Mouse (Mus musculus): ENCODE measurements at regions not wholly inside any gene's neighbourhood (a gene's known extent, or its start where the extent isn't known, plus 50 kb on each side); places are given as distances from the start of the nearest gene placed in this dataset.

DNA sequence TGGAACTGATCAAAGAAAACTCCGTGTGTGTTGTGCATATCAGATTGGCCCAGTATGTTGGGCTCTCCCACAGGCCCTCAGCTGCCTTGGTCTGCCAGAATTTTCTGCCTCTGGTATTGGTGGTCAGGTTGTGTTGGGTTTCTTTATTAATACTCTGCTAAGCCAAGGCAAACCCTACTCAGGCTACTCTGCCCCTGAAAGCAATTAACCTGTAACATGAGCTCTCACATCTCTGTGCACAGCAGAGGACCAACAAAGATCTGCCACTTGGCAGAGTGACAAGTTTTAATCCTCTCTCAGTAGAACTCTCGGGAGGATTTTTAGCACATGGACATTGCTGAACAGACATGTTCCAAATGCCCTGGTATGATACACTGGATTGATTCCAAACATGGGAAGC is 803.2 kb upstream of the Pou3f3 start:
- Histone ChIP-seq H3K4me1 (ENCODE audit: control insufficient read depth, insufficient read depth, low read length) (no peaks in the 10 kb centered on the region), H3K4me3 (no peak overlapping the region), H3K79me2 (replicated peaks; ENCODE audit: control insufficient read depth, insufficient read depth, low read length) (no peaks in the 10 kb centered on the region), H3K27ac (no peak overlapping the region), H3K36me3 (ENCODE audit: control insufficient read depth, insufficient read depth, low read length) (no peaks in the 10 kb centered on the region), H3K27me3 (ENCODE audit: control insufficient read depth, insufficient read depth, low read length) (no peaks in the 10 kb centered on the region), H3K9ac (ENCODE audit: low read depth, low read length) (no peak overlapping the region)
- TF ChIP-seq POLR2A (IDR thresholded peaks at IDR 0.05; ENCODE audit: insufficient read depth, low read depth, low read length) (no peak), CTCF (IDR thresholded peaks at IDR 0.05) (no peak), EP300 (IDR thresholded peaks at IDR 0.05; ENCODE audit: insufficient read depth, low read depth, low read length) (no peak)
- 30% methylated on average over 2 of the region's 2 CpGs for WGBS
- intact Hi-C loops (cut with DNase I): no loop called here
- no peak for DNase-seq

DNA sequence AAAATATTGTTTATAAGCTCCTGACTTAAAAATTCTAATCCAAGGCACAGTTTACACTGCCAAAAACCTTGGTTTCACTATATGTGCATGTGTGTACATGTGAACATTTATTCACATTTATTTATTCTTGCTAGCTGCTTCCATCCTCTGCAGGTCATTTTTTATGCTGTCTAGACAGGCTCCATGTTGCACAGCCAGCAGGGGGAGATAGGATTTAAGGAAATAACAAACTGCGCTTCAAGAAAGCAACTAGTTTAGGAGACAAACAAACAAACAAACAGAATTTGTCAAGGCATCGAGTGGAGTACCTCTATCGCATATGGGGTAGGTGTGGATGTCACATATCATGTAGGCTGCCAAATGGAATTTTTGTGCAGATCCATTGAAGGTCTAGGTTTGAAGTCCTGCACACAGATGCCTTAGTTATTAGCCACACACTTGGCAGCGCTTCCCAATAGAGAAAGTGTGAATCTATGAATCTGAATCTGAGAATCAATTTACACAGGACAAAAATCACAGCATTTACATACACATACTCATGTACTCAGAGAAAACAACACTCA is 797.7 kb upstream of the Pou3f3 start:
- no peak for DNase-seq
- intact Hi-C loops (cut with DNase I): loop anchor here (5.0 kb wide), 2 partner anchors 339 to 794 kb away; no protein-coding TSS in a partner anchor
- Histone ChIP-seq H3K79me2 (replicated peaks; ENCODE audit: control insufficient read depth, insufficient read depth, low read length) (no peaks in the 10 kb centered on the region), H3K36me3 (ENCODE audit: control insufficient read depth, insufficient read depth, low read length) (no peaks in the 10 kb centered on the region), H3K4me1 (ENCODE audit: control insufficient read depth, insufficient read depth, low read length) (no peaks in the 10 kb centered on the region), H3K27ac (no peak overlapping the region), H3K27me3 (ENCODE audit: control insufficient read depth, insufficient read depth, low read length) (no peaks in the 10 kb centered on the region), H3K4me3 (no peak overlapping the region), H3K9ac (ENCODE audit: low read depth, low read length) (no peak overlapping the region)
- TF ChIP-seq EP300 (IDR thresholded peaks at IDR 0.05; ENCODE audit: insufficient read depth, low read depth, low read length): no peak
- peak; percentile 64 for TF ChIP-seq CTCF (IDR thresholded peaks at IDR 0.05)
- 72% methylated on average over 4 of the region's 4 CpGs for WGBS

DNA sequence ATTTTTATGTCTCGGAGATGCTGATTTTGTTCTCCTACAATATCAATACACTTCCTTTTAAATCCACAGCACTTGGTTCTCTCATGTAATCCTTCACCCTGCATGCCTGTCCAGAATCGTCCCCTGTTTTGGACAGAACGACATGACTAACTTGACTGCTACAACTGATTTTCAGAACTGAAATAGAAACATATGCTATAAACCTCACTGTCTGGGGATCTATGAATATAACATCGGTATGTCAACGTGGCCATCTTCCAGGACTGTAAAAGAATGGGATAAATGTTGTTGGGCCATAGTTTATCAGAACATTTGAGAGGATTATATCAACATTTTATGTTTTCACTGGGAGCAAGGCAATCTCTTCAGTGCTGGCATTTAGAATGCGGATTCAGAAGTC is 795.2 kb upstream of the Pou3f3 start:
- intact Hi-C loops (cut with DNase I): no loop called here
- Histone ChIP-seq H3K27me3 (ENCODE audit: control insufficient read depth, insufficient read depth, low read length) (no peaks in the 10 kb centered on the region), H3K27ac (no peak overlapping the region), H3K9ac (ENCODE audit: low read depth, low read length) (no peak overlapping the region), H3K36me3 (ENCODE audit: control insufficient read depth, insufficient read depth, low read length) (no peaks in the 10 kb centered on the region), H3K4me3 (no peak overlapping the region), H3K79me2 (replicated peaks; ENCODE audit: control insufficient read depth, insufficient read depth, low read length) (no peaks in the 10 kb centered on the region), H3K4me1 (ENCODE audit: control insufficient read depth, insufficient read depth, low read length) (no peaks in the 10 kb centered on the region)
- DNase-seq: no peak
- 66% methylated on average over 6 of the region's 6 CpGs for WGBS
- no peak for TF ChIP-seq EP300 (IDR thresholded peaks at IDR 0.05; ENCODE audit: insufficient read depth, low read depth, low read length)
- no peak for TF ChIP-seq POLR2A (IDR thresholded peaks at IDR 0.05; ENCODE audit: insufficient read depth, low read depth, low read length)
- no peak for TF ChIP-seq CTCF (IDR thresholded peaks at IDR 0.05)

DNA sequence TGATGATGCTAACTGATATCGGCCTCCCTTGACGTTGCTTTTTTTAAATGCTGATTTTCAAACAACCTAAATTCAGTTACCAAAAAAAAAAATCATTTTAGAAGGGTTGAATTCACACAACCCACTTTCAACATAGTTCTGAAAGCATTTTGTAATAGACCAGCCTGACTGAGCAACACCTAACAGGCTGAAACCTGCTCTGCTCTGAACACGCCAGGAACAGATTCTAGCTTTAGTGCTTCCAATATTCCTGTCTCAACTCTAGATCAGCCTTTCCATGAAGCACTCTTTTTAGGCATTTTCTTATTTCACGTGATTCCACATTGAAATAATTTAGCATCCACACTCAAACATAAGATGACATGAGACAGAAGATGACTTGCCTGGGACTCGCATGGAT is 789.6 kb upstream of the Pou3f3 start:
- WGBS: 74% methylated on average over 5 of the region's 5 CpGs
- Histone ChIP-seq H3K27me3 (ENCODE audit: control insufficient read depth, insufficient read depth, low read length) (no peaks in the 10 kb centered on the region), H3K4me1 (ENCODE audit: control insufficient read depth, insufficient read depth, low read length) (no peaks in the 10 kb centered on the region), H3K27ac (no peak overlapping the region), H3K79me2 (replicated peaks; ENCODE audit: control insufficient read depth, insufficient read depth, low read length) (no peaks in the 10 kb centered on the region), H3K36me3 (ENCODE audit: control insufficient read depth, insufficient read depth, low read length) (no peaks in the 10 kb centered on the region), H3K4me3 (no peak overlapping the region), H3K9ac (ENCODE audit: low read depth, low read length) (no peak overlapping the region)
- TF ChIP-seq EP300 (IDR thresholded peaks at IDR 0.05; ENCODE audit: insufficient read depth, low read depth, low read length) (no peak), POLR2A (IDR thresholded peaks at IDR 0.05; ENCODE audit: insufficient read depth, low read depth, low read length) (no peak), CTCF (IDR thresholded peaks at IDR 0.05) (no peak)
- DNase-seq: no peak
- intact Hi-C loops (cut with DNase I): no loop called here

DNA sequence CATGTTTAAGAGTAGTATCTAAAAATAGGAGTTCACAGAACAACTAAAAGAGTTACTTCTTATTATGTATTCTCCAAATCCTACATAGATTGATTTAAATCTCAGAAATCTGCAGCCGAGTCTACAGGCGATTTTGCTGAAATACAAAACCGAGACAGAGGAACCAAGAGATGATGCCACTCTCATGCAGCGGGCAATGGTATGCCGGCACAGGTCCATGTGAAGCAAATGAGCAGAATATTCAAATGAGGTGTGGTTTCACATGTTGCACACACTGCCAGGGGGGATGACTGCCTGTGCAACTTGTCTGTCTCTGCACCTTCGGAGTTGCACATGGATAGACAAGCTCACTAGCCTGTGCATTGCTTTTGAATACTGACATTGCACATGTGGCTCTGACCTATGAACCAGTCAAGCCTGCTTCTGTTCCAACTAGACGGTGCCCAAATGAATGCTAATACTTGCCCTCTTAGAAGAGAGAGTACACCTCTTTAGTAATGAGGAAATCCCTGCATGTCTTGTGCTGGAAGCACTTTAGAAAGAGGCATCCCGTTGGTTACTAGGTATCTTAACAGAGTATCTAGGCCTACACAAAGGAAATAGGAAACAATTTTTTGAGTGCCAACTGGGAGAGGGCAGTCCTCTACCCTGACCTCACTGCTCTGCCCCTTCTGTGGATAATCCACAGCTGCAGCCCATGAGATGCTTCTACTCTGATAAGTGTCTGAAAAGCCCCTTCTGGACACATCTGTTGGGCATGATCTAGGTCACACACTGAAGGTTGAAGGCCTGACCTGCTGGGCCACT is 787.4 kb upstream of the Pou3f3 start:
- Histone ChIP-seq H3K4me1 (ENCODE audit: control insufficient read depth, insufficient read depth, low read length) (no peaks in the 10 kb centered on the region), H3K36me3 (ENCODE audit: control insufficient read depth, insufficient read depth, low read length) (no peaks in the 10 kb centered on the region), H3K79me2 (replicated peaks; ENCODE audit: control insufficient read depth, insufficient read depth, low read length) (no peaks in the 10 kb centered on the region), H3K27me3 (ENCODE audit: control insufficient read depth, insufficient read depth, low read length) (no peaks in the 10 kb centered on the region), H3K27ac (no peak overlapping the region), H3K9ac (ENCODE audit: low read depth, low read length) (no peak overlapping the region), H3K4me3 (no peak overlapping the region)
- 84% methylated on average over 8 of the region's 8 CpGs for WGBS
- no peak for DNase-seq
- intact Hi-C loops (cut with DNase I): no loop called here
- TF ChIP-seq CTCF (IDR thresholded peaks at IDR 0.05) (no peak), EP300 (IDR thresholded peaks at IDR 0.05; ENCODE audit: insufficient read depth, low read depth, low read length) (no peak), POLR2A (IDR thresholded peaks at IDR 0.05; ENCODE audit: insufficient read depth, low read depth, low read length) (no peak)

DNA sequence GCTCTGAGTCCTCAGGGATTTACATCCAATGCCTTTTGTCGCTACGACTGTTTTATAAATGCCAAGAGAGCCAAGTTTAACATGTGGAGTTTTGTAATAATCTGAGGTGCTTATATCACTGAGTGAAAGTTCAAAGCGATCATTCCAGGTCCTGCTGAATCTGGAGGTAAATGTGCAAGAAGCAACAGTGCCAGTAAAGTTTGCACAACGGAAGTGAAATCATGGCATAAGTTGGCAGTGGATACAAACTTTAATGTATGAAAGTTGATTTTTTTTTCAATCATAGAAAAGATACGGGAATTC is 786.8 kb upstream of the Pou3f3 start:
- intact Hi-C loops (cut with DNase I): no loop called here
- Histone ChIP-seq H3K27ac (no peak overlapping the region), H3K27me3 (ENCODE audit: control insufficient read depth, insufficient read depth, low read length) (no peaks in the 10 kb centered on the region), H3K36me3 (ENCODE audit: control insufficient read depth, insufficient read depth, low read length) (no peaks in the 10 kb centered on the region), H3K4me1 (ENCODE audit: control insufficient read depth, insufficient read depth, low read length) (no peaks in the 10 kb centered on the region), H3K79me2 (replicated peaks; ENCODE audit: control insufficient read depth, insufficient read depth, low read length) (no peaks in the 10 kb centered on the region), H3K4me3 (no peak overlapping the region), H3K9ac (ENCODE audit: low read depth, low read length) (no peak overlapping the region)
- 80% methylated on average over 5 of the region's 5 CpGs for WGBS
- DNase-seq: no peak
- TF ChIP-seq CTCF (IDR thresholded peaks at IDR 0.05) (no peak), POLR2A (IDR thresholded peaks at IDR 0.05; ENCODE audit: insufficient read depth, low read depth, low read length) (no peak), EP300 (IDR thresholded peaks at IDR 0.05; ENCODE audit: insufficient read depth, low read depth, low read length) (no peak)

All from heart, adult 2 months (tissue).